Mouse (Mus musculus): ENCODE data around the gene Ppfia1.

Ppfia1 gene

GRCm38 (mm10) chr7:144480314-144480713 is 73.2 kb downstream of the Ppfia1 start:
- no peak for DNase-seq

- DNase-seq: no peak
Measured at GRCm38 (mm10) chr7:144479569-144479968, 74.0 kb downstream of the Ppfia1 start.

GRCm38 (mm10) chr7:144475741-144476140 is 77.8 kb downstream of the Ppfia1 start:
- no peak for DNase-seq

GRCm38 (mm10) chr7:144473486-144473885 is 80.0 kb downstream of the Ppfia1 start:
- DNase-seq: no peak

- DNase-seq: no peak
Measured at GRCm38 (mm10) chr7:144471103-144471502, 82.4 kb downstream of the Ppfia1 start.

GRCm38 (mm10) chr7:144470545-144471059 is 82.9 kb downstream of the Ppfia1 start, which contains the start of gene Cttn:
TSS of gene Cttn (minus strand) at chr7:144471009.
- peak; percentile 80 for DNase-seq

GRCm38 (mm10) chr7:144469908-144470544 is 83.5 kb downstream of the Ppfia1 start:
- peak; percentile 16 for DNase-seq

- peak; percentile 10 for DNase-seq
Measured at GRCm38 (mm10) chr7:144469181-144469641, 84.3 kb downstream of the Ppfia1 start.

GRCm38 (mm10) chr7:144468741-144469140 is 84.8 kb downstream of the Ppfia1 start:
- no peak for DNase-seq

GRCm38 (mm10) chr7:144462577-144462976 is 91.0 kb downstream of the Ppfia1 start:
- no peak for DNase-seq

- DNase-seq: no peak
Measured at GRCm38 (mm10) chr7:144461246-144461902, 92.2 kb downstream of the Ppfia1 start.

- DNase-seq: no peak
Measured at GRCm38 (mm10) chr7:144458881-144459280, 94.6 kb downstream of the Ppfia1 start.

- no peak for DNase-seq
Measured at GRCm38 (mm10) chr7:144450661-144451060, 102.9 kb downstream of the Ppfia1 start.

- peak; percentile 64 for DNase-seq
Measured at GRCm38 (mm10) chr7:144449637-144450570, 103.6 kb downstream of the Ppfia1 start.

- no peak for DNase-seq
Measured at GRCm38 (mm10) chr7:144448186-144448585, 105.3 kb downstream of the Ppfia1 start.

GRCm38 (mm10) chr7:144447146-144447545 is 106.4 kb downstream of the Ppfia1 start:
- no peak for DNase-seq

GRCm38 (mm10) chr7:144444788-144445187 is 108.7 kb downstream of the Ppfia1 start:
- DNase-seq: no peak

GRCm38 (mm10) chr7:144441976-144442375 is 111.6 kb downstream of the Ppfia1 start:
- no peak for DNase-seq

- DNase-seq: no peak
Measured at GRCm38 (mm10) chr7:144441466-144441865, 112.1 kb downstream of the Ppfia1 start.

- DNase-seq: no peak
Measured at GRCm38 (mm10) chr7:144438811-144439210, 114.7 kb downstream of the Ppfia1 start.

- no peak for DNase-seq
Measured at GRCm38 (mm10) chr7:144432920-144433319, 120.6 kb downstream of the Ppfia1 start.

- DNase-seq: no peak
Measured at GRCm38 (mm10) chr7:144427460-144427859, 126.1 kb downstream of the Ppfia1 start.

Measured in cerebellum, adult 11 months (tissue).